22 mouse cellular contexts compared by ENCODE assay signal in the genomic region with DNA sequence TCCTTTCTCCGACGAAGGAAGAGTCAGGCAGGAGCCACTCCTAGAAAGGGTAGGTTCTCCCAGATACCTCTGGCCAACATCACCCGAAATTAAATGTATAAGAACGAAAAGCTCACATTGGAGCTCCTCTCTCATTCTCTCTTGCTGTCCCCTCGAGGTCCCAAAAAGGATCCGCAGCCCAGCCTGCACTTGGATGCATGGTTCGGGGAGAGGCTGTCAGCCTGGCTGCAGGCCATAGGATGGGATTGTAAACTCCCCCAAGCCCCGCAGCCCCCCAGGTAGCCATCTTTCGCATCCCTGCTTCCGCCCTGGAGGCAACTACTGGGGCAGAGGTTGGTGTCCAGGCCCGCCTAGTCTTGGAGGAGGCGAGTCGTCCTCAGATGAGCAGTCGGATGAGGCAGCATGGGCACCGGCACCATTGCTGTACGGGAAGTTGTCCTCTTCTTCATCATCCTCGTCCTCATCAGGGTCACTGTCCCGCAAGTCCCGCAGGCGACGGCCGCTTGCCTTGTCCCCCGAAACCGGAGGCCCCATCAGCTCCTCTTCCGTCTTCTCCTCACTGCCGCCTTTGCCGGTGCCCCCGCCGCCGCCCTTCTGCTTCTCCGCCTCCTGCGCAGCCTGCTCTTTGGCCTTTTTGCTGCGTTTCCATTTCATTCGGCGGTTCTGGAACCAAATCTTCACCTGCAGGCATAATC. TPM values are rescaled to one million over a fixed set of nuclear protein-coding genes. Genes with fewer than 3 reads are reported as not detected.
DNase-seq lines count a peak whose midpoint lies in the region; ATAC-seq and TF ChIP-seq lines count a peak whose summit lies in the region.
"Had no signal": no experiment of that assay in that cellular context is flagged by ENCODE, and none has a peak within 500 bp of the region (broad histone marks: within the 10 kb centered on the region; RNA-seq: fewer than 3 reads in every experiment).

No protein-coding gene starts in this region.

- H3K27ac ChIP-seq in heart, embryonic 13.5 days (replicated peaks) = no peak overlapping the region
- no peak overlapping the region for H3K27ac ChIP-seq in neural tube, embryonic 11.5 days (ENCODE audit: low read depth, low read length)
- H3K27ac ChIP-seq: forebrain, embryonic 12.5 days; hindbrain, postnatal 0 days; liver, embryonic 12.5 days; lung, embryonic 15.5 days; midbrain, embryonic 13.5 days had no signal

- peaks cover 15% of the 10 kb centered on the region for H3K4me1 ChIP-seq in heart, embryonic 13.5 days
- H3K4me1 ChIP-seq in E14TG2a.4 (replicated peaks; ENCODE audit: low read depth, low read length) = peaks cover 59% of the 10 kb centered on the region
- H3K4me1 ChIP-seq in neural tube, embryonic 11.5 days (ENCODE audit: control insufficient read depth, insufficient read depth, low read length) = peaks cover 9% of the 10 kb centered on the region; the same call in 1 of the 2 replicates

- H3K36me3 ChIP-seq in heart, embryonic 13.5 days = no peaks in the 10 kb centered on the region
- H3K36me3 ChIP-seq in E14TG2a.4 (ENCODE audit: insufficient read depth, low read length) = no peaks in the 10 kb centered on the region
- no peaks in the 10 kb centered on the region for H3K36me3 ChIP-seq in neural tube, embryonic 11.5 days (ENCODE audit: control insufficient read depth, insufficient read depth, low read length)
- H3K36me3 ChIP-seq: forebrain, embryonic 12.5 days; liver, embryonic 12.5 days; lung, embryonic 15.5 days; midbrain, embryonic 13.5 days had no signal

- no peak for TF ChIP-seq CTCF in E14TG2a.4 (conservative IDR thresholded peaks at IDR 0.05; ENCODE audit: low read length)

- H3K4me3 ChIP-seq in heart, embryonic 13.5 days = 0 out of 2 replicates have a peak overlapping the region, but pooled peaks have one; percentile 11
- H3K4me3 ChIP-seq in E14TG2a.4 (replicated peaks; ENCODE audit: low read length) = peak overlapping the region; percentile 24
- no peak overlapping the region for H3K4me3 ChIP-seq in neural tube, embryonic 11.5 days (ENCODE audit: low read depth, low read length)
- H3K4me3 ChIP-seq: forebrain, embryonic 12.5 days; liver, embryonic 12.5 days; lung, embryonic 15.5 days; midbrain, embryonic 13.5 days had no signal

- DNase-seq in heart, postnatal 25 days (ENCODE audit: low spot score) = no peak
- peak; percentile 49 for DNase-seq in embryo, embryonic 9.5 days (ENCODE audit: extremely low spot score)
- DNase-seq in neural tube, embryonic 11.5 days (ENCODE audit: low spot score) = peak; percentile 49
- no peak for DNase-seq in retina, postnatal 1 day
- DNase-seq in spleen, postnatal 36 days (ENCODE audit: low spot score in 2 of 2) = no peak
- DNase-seq in layer of hippocampus, adult 18-20 months (ENCODE audit: low spot score in 2 of 2) = no peak
- DNase-seq: adrenal gland, postnatal 25 days; cerebellum, adult 8-10 months; kidney, adult 8-10 months; kidney, postnatal 36 days had no signal

- intact Hi-C loops in heart, postnatal 25 days (cut with DNase I) = no loop called here

- WGBS in heart, embryonic 13.5 days = 2% methylated on average over 35 of the region's 35 CpGs
- 2% methylated on average over 35 of the region's 35 CpGs for WGBS in neural tube, embryonic 11.5 days

- H3K9ac ChIP-seq in heart, embryonic 13.5 days = no peak overlapping the region
- no peak overlapping the region for H3K9ac ChIP-seq in neural tube, embryonic 11.5 days (ENCODE audit: low read length)
- H3K9ac ChIP-seq: forebrain, embryonic 12.5 days; liver, embryonic 12.5 days; lung, embryonic 15.5 days; midbrain, embryonic 13.5 days had no signal

- no peaks in the 10 kb centered on the region for H3K9me3 ChIP-seq in heart, embryonic 13.5 days
- H3K9me3 ChIP-seq in E14TG2a.4 (ENCODE audit: low read length) = no peaks in the 10 kb centered on the region
- H3K9me3 ChIP-seq in neural tube, embryonic 11.5 days (ENCODE audit: control insufficient read depth, low read length) = no peaks in the 10 kb centered on the region
- H3K9me3 ChIP-seq: forebrain, embryonic 12.5 days; liver, embryonic 12.5 days; lung, embryonic 15.5 days; midbrain, embryonic 13.5 days had no signal

- no peak for ATAC-seq in heart, embryonic 13.5 days (ENCODE audit: extremely low read depth, insufficient number of reproducible peaks, low FRiP score, low TSS enrichment)
- ATAC-seq in neural tube, embryonic 11.5 days (ENCODE audit: insufficient read depth, low FRiP score, low TSS enrichment) = no peak
- ATAC-seq: hindbrain, postnatal 0 days; liver, embryonic 12.5 days; midbrain, embryonic 13.5 days had no signal

- no peak overlapping the region for H3K4me2 ChIP-seq in heart, embryonic 13.5 days
- H3K4me2 ChIP-seq in neural tube, embryonic 11.5 days (ENCODE audit: low read depth) = peak overlapping the region; percentile 8; the same call in 1 of the 2 replicates
- H3K4me2 ChIP-seq: forebrain, embryonic 12.5 days; liver, embryonic 12.5 days; lung, embryonic 15.5 days; midbrain, embryonic 13.5 days had no signal

- peaks cover 100% of the 10 kb centered on the region for H3K27me3 ChIP-seq in heart, embryonic 13.5 days (replicated peaks)
- peaks cover 100% of the 10 kb centered on the region for H3K27me3 ChIP-seq in E14TG2a.4 (ENCODE audit: insufficient read depth, low read length)
- peaks cover 100% of the 10 kb centered on the region for H3K27me3 ChIP-seq in neural tube, embryonic 11.5 days (ENCODE audit: control insufficient read depth, insufficient read depth, low read length)

RNA-seq across cellular contexts. Expression of a gene that starts 4.6 kb away (rescaled TPM):
- polyA plus RNA-seq in heart, embryonic 13.5 days (2015; fragmentation: Nextera tagmentation; extraction: Ambion mirVana) = not detected in 2 replicates
- not detected for total RNA-seq in heart, postnatal 25 days (2021)
- 4.4 and 7.6 TPM in 2 replicates for polyA plus RNA-seq in neural tube, embryonic 11.5 days (2014; fragmentation: Nextera tagmentation; extraction: Ambion mirVana)
- not detected for total RNA-seq in layer of hippocampus, adult 18-20 months (2021)
- total RNA-seq: adrenal gland, postnatal 25 days; layer of hippocampus, postnatal 14 days; left cerebral cortex, postnatal 25 days; MEL had no signal
- polyA plus RNA-seq: gonadal fat pad, adult 2 months; heart, embryonic 16.5 days; hindbrain, postnatal 0 days; liver, embryonic 12.5 days; lung, embryonic 15.5 days; midbrain, embryonic 13.5 days had no signal

RNA-seq across cellular contexts. Expression of a gene that starts 39.2 kb away (rescaled TPM):
- polyA plus RNA-seq in heart, embryonic 13.5 days (2015; fragmentation: Nextera tagmentation; extraction: Ambion mirVana) = 15.5 and 17.0 TPM in 2 replicates
- 10 to 100 TPM; 11.9 to 12.7 TPM for total RNA-seq in heart, postnatal 25 days (2021)
- polyA plus RNA-seq in neural tube, embryonic 11.5 days (2014; fragmentation: Nextera tagmentation; extraction: Ambion mirVana) = 20.0 and 26.7 TPM in 2 replicates
- 10 to 100 TPM; 19.6 to 23.3 TPM for total RNA-seq in layer of hippocampus, adult 18-20 months (2021)

Comparison
In these comparisons a context has a peak if more than half of its experiments do, and no peak if none do; other contexts are left out.
1. DNase-seq: peak in embryo, embryonic 9.5 days (single experiment) and neural tube, embryonic 11.5 days (single experiment); none in heart, postnatal 25 days (single experiment), retina, postnatal 1 day (single experiment), spleen, postnatal 36 days (0 of 2) and layer of hippocampus, adult 18-20 months (0 of 2).